In genomic region chr8:70293988-70294405, GRCm38 (mm10) we compare ENCODE assay signal across 16 mouse cellular contexts. TPM values are rescaled to one million over a fixed set of nuclear protein-coding genes. Genes with fewer than 3 reads are reported as not detected.
DNase-seq lines count a peak whose midpoint lies in the region; ATAC-seq and TF ChIP-seq lines count a peak whose summit lies in the region.
"Had no signal": no experiment of that assay in that cellular context is flagged by ENCODE, and none has a peak within 500 bp of the region (broad histone marks: within the 10 kb centered on the region; RNA-seq: fewer than 3 reads in every experiment).

No protein-coding gene starts in this region.

- 0 out of 2 replicates have a peak, but pooled peaks cover 4% of the 10 kb centered on the region for H3K4me1 ChIP-seq in hindbrain, embryonic 10.5 days (replicated peaks)
- H3K4me1 ChIP-seq in hindbrain, postnatal 0 days (ENCODE audit: insufficient read depth, low read length), result no peaks in the 10 kb centered on the region
- H3K4me1 ChIP-seq in hindbrain, embryonic 16.5 days (ENCODE audit: control insufficient read depth, insufficient read depth, low read depth, low read length), result no peaks in the 10 kb centered on the region

- no peaks in the 10 kb centered on the region for H3K9me3 ChIP-seq in hindbrain, embryonic 10.5 days
- H3K9me3 ChIP-seq in hindbrain, postnatal 0 days (ENCODE audit: low read length), result no peaks in the 10 kb centered on the region
- H3K9me3 ChIP-seq in hindbrain, embryonic 16.5 days (ENCODE audit: control insufficient read depth, low read length), result no peaks in the 10 kb centered on the region

- H3K27ac ChIP-seq in hindbrain, embryonic 10.5 days, result no peak overlapping the region
- no peak overlapping the region for H3K27ac ChIP-seq in hindbrain, postnatal 0 days
- H3K27ac ChIP-seq in hindbrain, embryonic 16.5 days (ENCODE audit: low read depth, low read length), result no peak overlapping the region
- H3K27ac ChIP-seq: kidney, postnatal 0 days had no signal

- H3K4me3 ChIP-seq in hindbrain, embryonic 10.5 days, result 0 out of 2 replicates have a peak overlapping the region, but pooled peaks have one; percentile 4
- H3K4me3 ChIP-seq in hindbrain, postnatal 0 days (ENCODE audit: low read length), result no peak overlapping the region
- H3K4me3 ChIP-seq in hindbrain, embryonic 16.5 days (ENCODE audit: low read length), result no peak overlapping the region

- ATAC-seq in hindbrain, postnatal 0 days, result no peak
- ATAC-seq in hindbrain, embryonic 16.5 days, result no peak
- ATAC-seq: inflammation-experienced regulatory T-cells, adult 6 months had no signal

- no peak for DNase-seq in hindbrain, embryonic 10.5 days (ENCODE audit: low spot score)
- DNase-seq in hindbrain, postnatal 0 days (ENCODE audit: low spot score), result no peak
- DNase-seq in brain, adult 2 months (ENCODE audit: low read depth, low spot score), result peak; percentile 41
- peak; percentile 80 for DNase-seq in layer of hippocampus, adult 9-11 months
- peak; percentile 70 for DNase-seq in lung, postnatal 36 days
- no peak for DNase-seq in ovary, adult 18-20 months (ENCODE audit: low spot score)
- no peak for DNase-seq in kidney, postnatal 4 days
- DNase-seq: adrenal gland, postnatal 25 days; heart, adult 18-20 months; right cerebral cortex, adult 18-20 months had no signal

- H3K4me2 ChIP-seq in hindbrain, postnatal 0 days (ENCODE audit: low read depth, low read length), result no peak overlapping the region
- no peak overlapping the region for H3K4me2 ChIP-seq in hindbrain, embryonic 16.5 days (ENCODE audit: low read length)

- TF ChIP-seq CTCF in hindbrain, postnatal 0 days (IDR thresholded peaks at IDR 0.05; ENCODE audit: low read depth), result no peak

- H3K9ac ChIP-seq in hindbrain, postnatal 0 days (replicated peaks; ENCODE audit: low read length), result no peak overlapping the region
- no peak overlapping the region for H3K9ac ChIP-seq in hindbrain, embryonic 16.5 days (ENCODE audit: low read depth, low read length)

- H3K36me3 ChIP-seq in hindbrain, embryonic 10.5 days, result peaks cover 96% of the 10 kb centered on the region
- peaks cover 40% of the 10 kb centered on the region for H3K36me3 ChIP-seq in hindbrain, postnatal 0 days (ENCODE audit: insufficient read depth, low read length)
- peaks cover 47% of the 10 kb centered on the region for H3K36me3 ChIP-seq in hindbrain, embryonic 16.5 days (ENCODE audit: control insufficient read depth, insufficient read depth, low read length)

- WGBS in hindbrain, embryonic 10.5 days, result 83% methylated on average over 5 of the region's 5 CpGs
- 69% methylated on average over 5 of the region's 5 CpGs for WGBS in hindbrain, postnatal 0 days
- WGBS in hindbrain, embryonic 16.5 days, result 79% methylated on average over 5 of the region's 5 CpGs

- no peaks in the 10 kb centered on the region for H3K27me3 ChIP-seq in hindbrain, embryonic 10.5 days (ENCODE audit: insufficient read depth, poor library complexity, severe bottlenecking)
- H3K27me3 ChIP-seq in hindbrain, postnatal 0 days (ENCODE audit: insufficient read depth, low read length), result no peaks in the 10 kb centered on the region
- no peaks in the 10 kb centered on the region for H3K27me3 ChIP-seq in hindbrain, embryonic 16.5 days (replicated peaks; ENCODE audit: control insufficient read depth, insufficient read depth, low read length)

RNA-seq across cellular contexts. Expression of gene Ddx49, which starts 8.3 kb away (rescaled TPM):
- polyA plus RNA-seq in hindbrain, embryonic 10.5 days (2016; fragmentation: Nextera tagmentation; extraction: Ambion mirVana), result 54.4 and 54.8 TPM in 2 replicates
- total RNA-seq in hindbrain, postnatal 0 days (2014; rRNA removed), result 36.4 and 53.8 TPM in 2 replicates
- polyA plus RNA-seq in hindbrain, postnatal 0 days (2015; fragmentation: Nextera tagmentation; extraction: Ambion mirVana), result 40.4 and 47.5 TPM in 2 replicates
- 42.0 and 42.8 TPM in 2 replicates for polyA plus RNA-seq in hindbrain, embryonic 16.5 days (2015; fragmentation: Nextera tagmentation; extraction: Ambion mirVana)

RNA-seq across cellular contexts. Expression of gene Cope, which starts 8.3 kb away (rescaled TPM):
- polyA plus RNA-seq in hindbrain, embryonic 10.5 days (2016; fragmentation: Nextera tagmentation; extraction: Ambion mirVana), result 324 and 329 TPM in 2 replicates
- 126 and 159 TPM in 2 replicates for total RNA-seq in hindbrain, postnatal 0 days (2014; rRNA removed)
- 286 and 291 TPM in 2 replicates for polyA plus RNA-seq in hindbrain, postnatal 0 days (2015; fragmentation: Nextera tagmentation; extraction: Ambion mirVana)
- 284 and 297 TPM in 2 replicates for polyA plus RNA-seq in hindbrain, embryonic 16.5 days (2015; fragmentation: Nextera tagmentation; extraction: Ambion mirVana)

RNA-seq across cellular contexts. Expression of gene Homer3, which starts 11.4 kb away (rescaled TPM):
- polyA plus RNA-seq in hindbrain, embryonic 10.5 days (2016; fragmentation: Nextera tagmentation; extraction: Ambion mirVana), result 107 and 108 TPM in 2 replicates
- total RNA-seq in hindbrain, postnatal 0 days (2014; rRNA removed), result 40.3 and 42.3 TPM in 2 replicates
- 20.4 and 21.2 TPM in 2 replicates for polyA plus RNA-seq in hindbrain, postnatal 0 days (2015; fragmentation: Nextera tagmentation; extraction: Ambion mirVana)
- polyA plus RNA-seq in hindbrain, embryonic 16.5 days (2015; fragmentation: Nextera tagmentation; extraction: Ambion mirVana), result 24.4 and 24.7 TPM in 2 replicates

RNA-seq across cellular contexts. Expression of gene Cers1, which starts 21.6 kb away (rescaled TPM):
- polyA plus RNA-seq in hindbrain, embryonic 10.5 days (2016; fragmentation: Nextera tagmentation; extraction: Ambion mirVana), result 3.0 and 7.3 TPM in 2 replicates
- total RNA-seq in hindbrain, postnatal 0 days (2014; rRNA removed), result 92.5 and 101 TPM in 2 replicates
- polyA plus RNA-seq in hindbrain, postnatal 0 days (2015; fragmentation: Nextera tagmentation; extraction: Ambion mirVana), result 43.4 and 45.5 TPM in 2 replicates
- 40.0 and 44.3 TPM in 2 replicates for polyA plus RNA-seq in hindbrain, embryonic 16.5 days (2015; fragmentation: Nextera tagmentation; extraction: Ambion mirVana)
- total RNA-seq: common myeloid progenitor, adult 5-6 weeks; neutrophil, adult 5-6 weeks had no signal
- polyA plus RNA-seq: inflammation-experienced regulatory T-cells, adult 6 months had no signal

RNA-seq across cellular contexts. Expression of gene Gdf1, which starts 35.6 kb away (rescaled TPM):
- polyA plus RNA-seq in hindbrain, embryonic 10.5 days (2016; fragmentation: Nextera tagmentation; extraction: Ambion mirVana), result 2.9 and 4.3 TPM in 2 replicates
- total RNA-seq in hindbrain, postnatal 0 days (2014; rRNA removed), result 5.3 and 8.4 TPM in 2 replicates
- 6.0 and 6.9 TPM in 2 replicates for polyA plus RNA-seq in hindbrain, postnatal 0 days (2015; fragmentation: Nextera tagmentation; extraction: Ambion mirVana)
- 8.7 and 9.5 TPM in 2 replicates for polyA plus RNA-seq in hindbrain, embryonic 16.5 days (2015; fragmentation: Nextera tagmentation; extraction: Ambion mirVana)
- total RNA-seq: adrenal gland, postnatal 25 days; common myeloid progenitor, adult 5-6 weeks; heart, postnatal 14 days; neutrophil, adult 5-6 weeks had no signal

Comparison
In these comparisons a context has a peak if more than half of its experiments do, and no peak if none do; other contexts are left out.
1. DNase-seq: peak in brain, adult 2 months (single experiment), layer of hippocampus, adult 9-11 months (single experiment) and lung, postnatal 36 days (single experiment); none in hindbrain, embryonic 10.5 days (single experiment), hindbrain, postnatal 0 days (single experiment), ovary, adult 18-20 months (single experiment) and kidney, postnatal 4 days (0 of 2).